Comparison of ENCODE assay signal across 18 mouse cellular contexts in genomic region chr7:114783291-114783690, GRCm38 (mm10). TPM values are rescaled to one million over a fixed set of nuclear protein-coding genes. Genes with fewer than 3 reads are reported as not detected.
DNase-seq lines count a peak whose midpoint lies in the region.
"Had no signal": no experiment of that assay in that cellular context is flagged by ENCODE, and none has a peak within 500 bp of the region (broad histone marks: within the 10 kb centered on the region; RNA-seq: fewer than 3 reads in every experiment).

No protein-coding gene starts in this region.

- DNase-seq in heart, adult 11 months: peak; percentile 25
- DNase-seq in heart, adult 18-20 months: no peak
- DNase-seq in kidney, adult 8-10 months: peak; percentile 27 to 29
- DNase-seq in kidney, adult 18-20 months: no peak
- peak; percentile 29 for DNase-seq in A20 (ENCODE audit: low read depth, low spot score)
- DNase-seq in kidney, postnatal 36 days: peak; percentile 21 to 27
- no peak for DNase-seq in thymus, postnatal 0 days (ENCODE audit: low spot score)
- DNase-seq: adrenal gland, adult 2 months; adrenal gland, postnatal 14 days; B cell, adult 2 months; cerebellum, adult 11 months; cerebellum, adult 2 months; cerebellum, adult 9-11 months; cerebellum, postnatal 25 days; gastrocnemius, postnatal 25 days had no signal

RNA-seq across cellular contexts. Expression of gene Insc, which starts 39.8 kb away (rescaled TPM):
- total RNA-seq in heart, adult 18-20 months (2021): under 1 TPM; 0.26 to 0.52 TPM
- 0.22 and 0.28 TPM in 2 replicates for polyA plus RNA-seq in thymus, postnatal 0 days (2015; fragmentation: Nextera tagmentation; extraction: Ambion mirVana)
- total RNA-seq: common myeloid progenitor, adult 5-6 weeks; hematopoietic stem cell, adult 5-6 weeks; MEL had no signal

Comparison
In these comparisons a context has a peak if more than half of its experiments do, and no peak if none do; other contexts are left out.
1. DNase-seq: peak in heart, adult 11 months (single experiment), kidney, adult 8-10 months (2 of 2), A20 (single experiment) and kidney, postnatal 36 days (2 of 2); none in heart, adult 18-20 months (0 of 2), kidney, adult 18-20 months (single experiment) and thymus, postnatal 0 days (single experiment).